17 mouse cellular contexts compared by ENCODE assay signal in the genomic region with DNA sequence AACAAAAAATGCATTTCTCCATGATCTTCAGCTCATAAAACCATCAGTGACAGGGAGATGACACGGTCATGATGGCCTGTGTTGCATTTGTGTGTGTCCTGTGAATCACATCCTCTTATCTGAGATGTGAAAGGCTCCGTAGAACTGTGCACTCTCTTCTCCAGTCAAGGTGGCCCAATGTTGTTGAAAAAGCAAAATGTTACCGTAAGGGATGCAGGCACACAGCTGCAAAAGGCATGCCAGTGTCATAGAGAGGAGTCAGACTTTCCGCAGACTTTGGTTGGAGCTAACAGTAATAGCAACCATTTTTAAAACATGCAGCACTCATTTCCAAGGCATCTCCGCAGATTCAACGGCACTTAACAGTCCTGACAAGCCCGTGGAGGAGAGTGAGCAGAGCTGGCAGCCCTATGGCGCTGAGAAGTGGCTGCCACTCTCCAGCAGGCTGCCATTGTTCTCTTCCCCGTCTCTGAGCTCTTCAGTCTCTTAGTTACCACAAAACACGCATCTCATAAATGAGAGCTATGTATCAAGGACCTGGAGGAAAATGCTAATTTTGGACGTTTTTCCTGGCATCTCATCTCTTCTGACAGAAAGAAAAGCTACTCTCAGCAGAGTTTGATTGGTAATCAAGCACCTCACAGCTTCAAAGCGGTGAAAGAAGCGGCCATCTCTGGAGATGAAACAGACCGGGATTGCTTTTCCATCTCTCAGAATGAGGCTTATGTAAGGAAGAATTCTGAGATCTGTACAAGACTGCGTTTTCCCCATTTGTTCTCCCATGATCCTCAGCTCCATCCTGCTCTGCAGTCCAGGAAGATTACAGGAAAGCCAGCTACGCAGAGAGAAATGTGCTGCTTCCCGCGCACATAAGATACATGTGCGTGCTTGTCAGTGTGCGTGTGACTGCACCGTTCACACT. TPM values are rescaled to one million over a fixed set of nuclear protein-coding genes. Genes with fewer than 3 reads are reported as not detected.
A peak's percentile ranks its signal among the peaks of the same experiment; 100 is the strongest.
DNase-seq lines count a peak whose midpoint lies in the region; ATAC-seq and TF ChIP-seq lines count a peak whose summit lies in the region.
"Had no signal": no experiment of that assay in that cellular context is flagged by ENCODE, and none has a peak within 500 bp of the region (broad histone marks: within the 10 kb centered on the region; RNA-seq: fewer than 3 reads in every experiment).

No protein-coding gene starts in this region.

- H3K4me3 ChIP-seq in heart, embryonic 16.5 days (ENCODE audit: low read length): no peak overlapping the region
- no peak overlapping the region; the same call in 1 of the 2 replicates for H3K4me3 ChIP-seq in forebrain, embryonic 16.5 days (replicated peaks; ENCODE audit: low read length)
- H3K4me3 ChIP-seq in midbrain, embryonic 12.5 days: no peak overlapping the region
- H3K4me3 ChIP-seq in intestine, embryonic 15.5 days (replicated peaks): no peak overlapping the region
- H3K4me3 ChIP-seq: embryonic facial prominence, embryonic 15.5 days had no signal

- no peak for DNase-seq in heart, postnatal 4 days
- peak; percentile 87 for DNase-seq in brain, embryonic 14.5 days (ENCODE audit: low read depth)
- DNase-seq in adrenal gland, postnatal 25 days: no peak
- DNase-seq: cerebellum, postnatal 36 days; gastrocnemius, postnatal 25 days; layer of hippocampus, postnatal 36 days; lung, postnatal 36 days had no signal

- WGBS in heart, embryonic 16.5 days: 64% methylated on average over 21 of the region's 21 CpGs
- 41% methylated on average over 21 of the region's 21 CpGs for WGBS in forebrain, embryonic 16.5 days
- WGBS in midbrain, embryonic 12.5 days: 58% methylated on average over 21 of the region's 21 CpGs
- WGBS in intestine, embryonic 15.5 days: 78% methylated on average over 21 of the region's 21 CpGs

- no peak for TF ChIP-seq POLR2A in brain, embryonic 14.5 days (IDR thresholded peaks at IDR 0.05; ENCODE audit: borderline replicate concordance, extremely low read depth, insufficient read depth, insufficient read length, poor library complexity, severe bottlenecking)

- ATAC-seq in heart, embryonic 16.5 days (replicated peaks; ENCODE audit: extremely low read depth, insufficient read depth, low FRiP score): no peak
- ATAC-seq in forebrain, embryonic 16.5 days: peak; percentile 94
- ATAC-seq in midbrain, embryonic 12.5 days (ENCODE audit: low FRiP score, low read depth): peak; percentile 91
- no peak for ATAC-seq in intestine, embryonic 15.5 days
- ATAC-seq: CD4-positive, CD25-positive, alpha-beta regulatory T cell, adult 4 months had no signal

- H3K4me1 ChIP-seq in heart, embryonic 16.5 days (ENCODE audit: control insufficient read depth, insufficient read depth, low read length): peaks cover 9% of the 10 kb centered on the region; the same call in 1 of the 2 replicates
- peaks cover 10% of the 10 kb centered on the region for H3K4me1 ChIP-seq in forebrain, embryonic 16.5 days (replicated peaks; ENCODE audit: control insufficient read depth, insufficient read depth, low read length)
- peaks cover 10% of the 10 kb centered on the region; the same call in 1 of the 2 replicates for H3K4me1 ChIP-seq in midbrain, embryonic 12.5 days
- H3K4me1 ChIP-seq in intestine, embryonic 15.5 days (replicated peaks): no peaks in the 10 kb centered on the region
- H3K4me1 ChIP-seq: embryonic facial prominence, embryonic 15.5 days had no signal

- H3K4me2 ChIP-seq in heart, embryonic 16.5 days (ENCODE audit: low read depth, low read length): peak overlapping the region; percentile 13; the same call in 1 of the 2 replicates
- H3K4me2 ChIP-seq in forebrain, embryonic 16.5 days (ENCODE audit: low read length): peak overlapping the region; percentile 46
- H3K4me2 ChIP-seq in midbrain, embryonic 12.5 days (replicated peaks): peak overlapping the region; percentile 21
- H3K4me2 ChIP-seq in intestine, embryonic 15.5 days (replicated peaks): no peak overlapping the region
- H3K4me2 ChIP-seq: embryonic facial prominence, embryonic 15.5 days had no signal

- no peaks in the 10 kb centered on the region for H3K27me3 ChIP-seq in heart, embryonic 16.5 days (ENCODE audit: control insufficient read depth, insufficient read depth, low read length)
- H3K27me3 ChIP-seq in forebrain, embryonic 16.5 days (replicated peaks; ENCODE audit: control insufficient read depth, insufficient read depth, low read length): no peaks in the 10 kb centered on the region
- H3K27me3 ChIP-seq in midbrain, embryonic 12.5 days: no peaks in the 10 kb centered on the region
- H3K27me3 ChIP-seq in intestine, embryonic 15.5 days (replicated peaks): no peaks in the 10 kb centered on the region
- H3K27me3 ChIP-seq: embryonic facial prominence, embryonic 15.5 days had no signal

- H3K36me3 ChIP-seq in heart, embryonic 16.5 days (ENCODE audit: control insufficient read depth, insufficient read depth): no peaks in the 10 kb centered on the region
- no peaks in the 10 kb centered on the region for H3K36me3 ChIP-seq in forebrain, embryonic 16.5 days (ENCODE audit: control insufficient read depth, insufficient read depth)
- H3K36me3 ChIP-seq in midbrain, embryonic 12.5 days: no peaks in the 10 kb centered on the region
- H3K36me3 ChIP-seq in intestine, embryonic 15.5 days: no peaks in the 10 kb centered on the region
- H3K36me3 ChIP-seq: embryonic facial prominence, embryonic 15.5 days had no signal

- no peak for TF ChIP-seq CTCF in brain, embryonic 14.5 days (IDR thresholded peaks at IDR 0.05; ENCODE audit: borderline replicate concordance, extremely low read depth, insufficient read depth, insufficient read length)

- H3K27ac ChIP-seq in heart, embryonic 16.5 days (ENCODE audit: low read length): no peak overlapping the region
- H3K27ac ChIP-seq in forebrain, embryonic 16.5 days (ENCODE audit: low read length): peak overlapping the region; percentile 56
- peak overlapping the region; percentile 70 for H3K27ac ChIP-seq in midbrain, embryonic 12.5 days (replicated peaks)
- H3K27ac ChIP-seq in intestine, embryonic 15.5 days: no peak overlapping the region
- H3K27ac ChIP-seq: embryonic facial prominence, embryonic 15.5 days; kidney, postnatal 0 days; liver, embryonic 14.5 days had no signal

- H3K9me3 ChIP-seq in heart, embryonic 16.5 days (replicated peaks; ENCODE audit: control insufficient read depth, low read length): no peaks in the 10 kb centered on the region
- H3K9me3 ChIP-seq in forebrain, embryonic 16.5 days (ENCODE audit: control insufficient read depth, low read length): no peaks in the 10 kb centered on the region
- H3K9me3 ChIP-seq in midbrain, embryonic 12.5 days: no peaks in the 10 kb centered on the region
- no peaks in the 10 kb centered on the region for H3K9me3 ChIP-seq in intestine, embryonic 15.5 days
- H3K9me3 ChIP-seq: embryonic facial prominence, embryonic 15.5 days had no signal

- no peak overlapping the region for H3K9ac ChIP-seq in heart, embryonic 16.5 days (ENCODE audit: low read length)
- H3K9ac ChIP-seq in forebrain, embryonic 16.5 days (replicated peaks; ENCODE audit: low read depth, low read length): 0 out of 2 replicates have a peak overlapping the region, but pooled peaks have one; percentile 5
- no peak overlapping the region for H3K9ac ChIP-seq in midbrain, embryonic 12.5 days (replicated peaks)
- H3K9ac ChIP-seq in intestine, embryonic 15.5 days: no peak overlapping the region
- H3K9ac ChIP-seq: embryonic facial prominence, embryonic 15.5 days; liver, embryonic 14.5 days had no signal

RNA-seq across cellular contexts. Expression of gene Lmntd1, which starts 28.8 kb away (rescaled TPM):
- 10.9 and 16.8 TPM in 2 replicates for polyA plus RNA-seq in heart, embryonic 16.5 days (2015; fragmentation: Nextera tagmentation; extraction: Ambion mirVana)
- 1 to 10 TPM; 2.8 to 3.1 TPM for total RNA-seq in heart, postnatal 4 days (2021)
- polyA plus RNA-seq in brain, embryonic 14.5 days (2012; rRNA removed): 0.81 and 1.3 TPM in 2 replicates
- 0.70 and 0.73 TPM in 2 replicates for polyA plus RNA-seq in forebrain, embryonic 16.5 days (2015; fragmentation: Nextera tagmentation; extraction: Ambion mirVana)
- polyA plus RNA-seq in midbrain, embryonic 12.5 days (2016; fragmentation: Nextera tagmentation; extraction: Ambion mirVana): 0.43 and 0.46 TPM in 2 replicates
- 0.39 and 0.90 TPM in 2 replicates for total RNA-seq in adrenal gland, postnatal 25 days (2021)
- 0.73 and 0.80 TPM in 2 replicates for polyA plus RNA-seq in intestine, embryonic 15.5 days (2015; fragmentation: Nextera tagmentation; extraction: Ambion mirVana)
- polyA plus RNA-seq: CD4-positive, CD25-positive, alpha-beta regulatory T cell, adult 4 months had no signal

RNA-seq across cellular contexts. Expression of gene Tuba3b, which starts 30.2 kb away (rescaled TPM):
- polyA plus RNA-seq in heart, embryonic 16.5 days (2015; fragmentation: Nextera tagmentation; extraction: Ambion mirVana): 0.24 and 0.58 TPM in 2 replicates
- total RNA-seq in heart, postnatal 4 days (2021): under 1 TPM; 0.50 to 0.59 TPM
- not detected in 2 replicates for polyA plus RNA-seq in brain, embryonic 14.5 days (2012; rRNA removed)
- not detected in 2 replicates for polyA plus RNA-seq in forebrain, embryonic 16.5 days (2015; fragmentation: Nextera tagmentation; extraction: Ambion mirVana)
- not detected in 2 replicates for polyA plus RNA-seq in midbrain, embryonic 12.5 days (2016; fragmentation: Nextera tagmentation; extraction: Ambion mirVana)
- total RNA-seq in adrenal gland, postnatal 25 days (2021): not detected in 2 replicates
- polyA plus RNA-seq in intestine, embryonic 15.5 days (2015; fragmentation: Nextera tagmentation; extraction: Ambion mirVana): not detected in 2 replicates
- total RNA-seq: gastrocnemius, postnatal 25 days; layer of hippocampus, postnatal 36 days had no signal
- polyA plus RNA-seq: CD4-positive, CD25-positive, alpha-beta regulatory T cell, adult 4 months; embryonic facial prominence, embryonic 15.5 days; kidney, postnatal 0 days; liver, embryonic 14.5 days; stomach, embryonic 14.5 days; urinary bladder, adult 2 months had no signal

Comparison
In these comparisons a context has a peak if more than half of its experiments do, and no peak if none do; other contexts are left out.
1. ATAC-seq: peak in forebrain, embryonic 16.5 days (single experiment) and midbrain, embryonic 12.5 days (single experiment); none in heart, embryonic 16.5 days (single experiment) and intestine, embryonic 15.5 days (single experiment).
2. H3K27ac ChIP-seq: peak in forebrain, embryonic 16.5 days (single experiment) and midbrain, embryonic 12.5 days (single experiment); none in heart, embryonic 16.5 days (single experiment) and intestine, embryonic 15.5 days (single experiment).